Mouse (Mus musculus): ENCODE measurements at regions not wholly inside any gene's neighbourhood (a gene's known extent, or its start where the extent isn't known, plus 50 kb on each side); places are given as distances from the start of the nearest gene placed in this dataset.

DNA sequence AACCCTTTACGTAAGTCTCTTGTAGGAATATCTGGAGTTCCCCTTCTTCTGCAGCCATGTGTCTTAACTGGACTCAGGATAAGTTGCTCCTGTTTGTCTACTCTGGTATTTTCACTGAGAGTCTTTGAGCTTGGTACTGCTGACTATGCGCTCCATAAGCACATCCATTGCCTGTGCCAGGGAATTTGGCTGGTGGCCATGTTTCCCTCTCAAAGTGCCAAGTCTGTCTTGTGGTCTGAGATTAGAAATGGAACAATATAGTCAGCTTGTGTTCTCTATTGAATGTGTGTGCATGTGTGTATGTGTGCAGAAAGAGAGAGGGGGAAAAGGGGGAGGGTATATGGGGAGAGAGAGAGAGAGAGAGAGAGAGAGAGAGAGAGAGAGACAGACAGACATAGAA, 263.7 kb downstream of the Olfm4 start:
- DNase-seq, result peak; percentile 87

DNA sequence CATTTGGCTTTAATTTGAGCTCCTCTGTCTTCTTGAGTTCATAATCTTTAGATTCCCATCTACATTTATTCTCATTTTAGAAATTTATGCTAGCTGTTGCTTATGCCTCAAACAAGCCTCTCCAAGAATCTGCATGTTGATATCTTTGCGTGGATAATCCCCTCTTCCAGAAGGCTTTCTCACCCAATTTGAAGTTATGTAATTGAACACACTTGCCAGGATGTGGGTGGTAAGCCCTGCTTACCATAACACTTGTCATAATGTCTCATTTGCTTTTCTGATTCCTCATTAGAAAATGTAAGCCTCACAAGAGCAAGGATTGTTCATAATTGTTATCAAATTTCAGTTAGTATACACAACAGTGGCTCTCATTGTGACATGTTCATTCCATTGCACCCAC, 266.0 kb downstream of the Olfm4 start:
- no peak for DNase-seq

- no peak for DNase-seq
Measured at GRCm38 (mm10) chr14:80257086-80257485, 273.2 kb downstream of the Olfm4 start.

DNA sequence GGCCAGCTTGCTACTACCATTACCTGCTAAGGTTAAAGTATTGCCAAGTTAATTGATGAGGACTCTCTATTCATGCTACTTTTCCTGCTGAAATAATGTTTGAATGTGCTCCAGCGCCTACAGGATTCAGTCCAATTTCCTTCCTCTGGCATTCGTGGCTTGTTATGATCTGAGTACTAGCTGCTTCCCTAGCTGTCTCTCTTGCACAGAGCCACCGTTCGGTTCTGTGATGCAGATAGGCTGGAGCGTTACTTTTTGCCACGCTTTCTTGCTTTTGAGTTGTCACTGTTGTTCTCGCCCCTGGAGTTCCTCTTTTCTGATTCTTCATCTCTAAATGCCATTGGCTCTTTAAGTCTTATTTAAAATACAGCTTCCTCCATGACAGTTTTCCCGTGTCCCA, 279.3 kb downstream of the Olfm4 start:
- DNase-seq, result no peak

- DNase-seq, result no peak
Measured at GRCm38 (mm10) chr14:80265081-80265480, 281.2 kb downstream of the Olfm4 start.

DNA sequence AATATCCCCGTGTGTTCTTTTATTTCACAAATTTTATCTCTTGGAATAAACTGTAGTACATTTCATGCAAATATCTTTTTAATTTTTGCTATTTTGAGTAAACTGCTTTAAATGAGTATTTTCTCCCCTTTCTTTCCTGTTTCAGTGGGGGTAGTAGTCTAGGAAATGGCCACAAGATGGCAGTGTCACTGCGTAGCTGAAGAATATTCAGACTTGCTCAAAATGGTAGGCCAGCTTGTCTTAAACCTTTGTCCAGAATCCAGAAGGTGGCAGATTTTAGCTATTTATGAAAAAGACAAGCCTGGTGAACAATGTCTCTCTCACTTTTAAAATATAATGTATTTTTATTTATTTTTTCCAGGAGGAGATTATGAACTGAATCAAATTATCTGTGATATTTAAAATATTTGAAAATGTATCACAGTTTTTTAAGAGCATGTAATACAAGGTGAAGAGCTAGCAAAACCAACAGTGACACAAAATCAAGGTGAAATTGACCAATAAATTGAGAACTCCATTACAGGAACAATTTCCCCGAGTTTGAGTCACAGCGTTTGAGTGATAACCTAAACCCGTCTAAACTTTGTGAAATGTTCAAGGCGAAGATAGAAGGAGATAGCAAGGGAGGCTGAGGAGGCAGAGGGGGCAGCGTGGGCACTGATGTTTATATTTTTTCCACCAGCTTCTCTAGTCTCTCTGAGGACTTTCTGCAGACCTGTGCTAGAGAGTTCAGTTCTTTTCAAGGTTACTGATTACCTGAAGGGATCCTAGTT, 285.5 kb downstream of the Olfm4 start:
- peak; percentile 80 for DNase-seq

- DNase-seq, result no peak
Measured at GRCm38 (mm10) chr14:80270063-80270462, 286.2 kb downstream of the Olfm4 start.

DNA sequence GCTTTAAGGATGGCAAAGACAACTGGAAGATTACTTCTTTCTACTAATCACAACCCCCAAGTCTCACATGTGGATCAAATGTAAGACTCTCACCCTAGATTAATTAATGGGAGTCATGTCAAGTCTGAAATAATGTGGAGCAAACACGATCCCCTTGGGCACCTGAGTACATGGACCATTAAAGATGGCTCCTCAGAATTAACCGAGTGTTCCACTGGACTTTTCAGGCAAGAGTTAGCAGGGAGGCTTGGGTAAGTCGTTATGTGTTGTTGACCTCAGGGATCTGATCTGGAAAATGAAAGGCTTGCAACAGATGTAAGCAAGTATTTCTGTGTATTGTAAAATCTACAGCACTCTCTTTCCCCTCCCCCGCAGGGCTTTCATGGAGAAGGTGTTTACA, 296.3 kb downstream of the Olfm4 start:
- no peak for DNase-seq

- DNase-seq, result no peak
Measured at GRCm38 (mm10) chr14:80283726-80284125, 299.8 kb downstream of the Olfm4 start.

DNA sequence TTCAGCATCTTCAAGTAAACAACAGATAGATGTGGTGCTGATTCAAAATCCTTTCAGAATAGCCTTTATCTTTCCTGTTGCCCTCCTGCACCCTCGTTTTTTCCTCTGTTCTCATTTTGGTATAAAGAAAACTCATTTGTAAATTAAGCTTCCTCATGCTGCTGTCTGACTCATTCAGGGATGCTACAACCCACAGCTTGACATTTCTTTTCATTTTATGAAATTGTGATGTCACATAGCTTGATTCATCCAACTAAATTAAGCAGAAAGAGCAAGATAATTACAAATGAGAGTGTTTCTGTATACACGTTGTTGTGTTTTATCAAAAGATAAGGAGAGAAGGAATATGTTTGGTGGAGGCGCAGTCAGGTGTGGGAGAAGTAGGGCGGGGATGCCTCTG, 307.5 kb downstream of the Olfm4 start:
- DNase-seq, result no peak

- DNase-seq, result no peak
Measured at GRCm38 (mm10) chr14:80293378-80293777, 309.5 kb downstream of the Olfm4 start.

- DNase-seq, result no peak
Measured at GRCm38 (mm10) chr14:80329651-80330050, 345.8 kb downstream of the Olfm4 start.

DNA sequence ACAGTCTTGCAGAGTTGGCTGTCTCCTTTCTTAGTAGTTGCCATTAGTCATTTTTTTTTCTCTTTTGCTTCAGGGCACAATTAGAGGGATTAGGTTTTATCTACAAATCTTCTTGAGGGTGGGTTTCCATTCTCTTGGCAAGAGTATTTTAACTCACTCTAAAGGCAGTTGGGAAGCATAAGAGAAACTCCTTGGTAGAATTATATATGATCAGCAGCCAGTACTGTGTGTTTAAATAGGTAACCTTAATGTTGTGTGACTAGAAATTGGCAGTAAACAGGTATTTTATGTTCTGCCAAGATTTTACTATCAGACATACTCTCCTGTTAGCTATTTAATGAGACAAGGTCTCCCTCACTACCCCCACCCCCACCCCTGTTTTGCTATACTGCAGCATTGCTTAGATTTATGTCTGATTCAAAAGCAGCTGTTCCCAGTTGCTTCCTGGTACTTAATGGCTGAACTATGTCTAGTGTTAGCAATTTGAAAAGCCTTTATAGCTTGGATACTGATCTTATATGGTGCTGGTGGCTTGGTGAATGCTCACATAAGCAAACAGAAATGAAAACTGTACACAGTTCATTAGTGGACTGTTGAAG, 378.2 kb downstream of the Olfm4 start:
- DNase-seq, result no peak

GRCm38 (mm10) chr14:80369448-80370153, 385.7 kb downstream of the Olfm4 start:
- no peak for DNase-seq

GRCm38 (mm10) chr14:80374290-80374689, 390.4 kb downstream of the Olfm4 start:
- no peak for DNase-seq

GRCm38 (mm10) chr14:80377064-80377463, 393.2 kb downstream of the Olfm4 start:
- no peak for DNase-seq

- no peak for DNase-seq
Measured at GRCm38 (mm10) chr14:80391418-80391817, 407.5 kb downstream of the Olfm4 start.

DNA sequence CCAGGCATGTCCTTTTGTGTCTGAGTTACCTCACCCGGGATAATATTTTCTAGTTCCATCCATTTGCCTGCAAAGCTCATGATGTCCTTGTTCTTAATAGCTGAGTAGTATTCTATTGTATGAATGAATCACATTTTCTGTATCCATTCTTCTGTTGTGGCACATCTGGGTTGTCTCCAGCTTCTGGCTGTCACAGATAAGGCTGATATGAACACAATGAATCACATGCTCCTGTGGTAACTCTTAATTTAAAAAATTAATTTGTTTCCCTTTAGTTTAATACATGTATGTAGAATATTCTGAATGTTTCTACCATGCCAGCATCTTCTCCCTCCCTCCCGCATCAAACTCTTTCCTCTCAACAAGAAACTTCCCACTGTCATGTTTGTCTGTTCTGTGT, 424.4 kb downstream of the Olfm4 start:
- DNase-seq, result no peak

GRCm38 (mm10) chr14:80418810-80419325, 435.0 kb downstream of the Olfm4 start:
- DNase-seq, result no peak

- DNase-seq, result no peak
Measured at GRCm38 (mm10) chr14:80443820-80444219, 459.9 kb downstream of the Olfm4 start.

DNA sequence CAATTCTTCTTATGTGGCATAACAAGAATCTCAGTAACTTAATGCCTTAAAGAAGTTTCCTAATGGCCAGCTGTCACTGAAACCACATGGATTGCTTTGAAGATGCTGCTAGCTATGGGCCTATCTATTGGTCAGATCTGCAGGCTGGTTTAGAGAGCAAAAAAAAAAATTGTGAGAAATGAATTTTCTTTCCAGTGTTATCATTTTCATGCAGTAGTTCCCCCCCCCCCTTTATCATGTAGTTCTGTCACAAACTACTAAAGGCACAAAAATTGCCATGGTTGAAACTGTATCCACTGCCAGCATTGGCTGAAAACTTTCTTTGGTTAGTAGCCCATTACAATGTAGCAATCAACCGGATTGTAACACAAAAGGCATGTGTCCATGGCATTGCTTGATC, 487.6 kb downstream of the Olfm4 start:
- DNase-seq, result no peak

DNA sequence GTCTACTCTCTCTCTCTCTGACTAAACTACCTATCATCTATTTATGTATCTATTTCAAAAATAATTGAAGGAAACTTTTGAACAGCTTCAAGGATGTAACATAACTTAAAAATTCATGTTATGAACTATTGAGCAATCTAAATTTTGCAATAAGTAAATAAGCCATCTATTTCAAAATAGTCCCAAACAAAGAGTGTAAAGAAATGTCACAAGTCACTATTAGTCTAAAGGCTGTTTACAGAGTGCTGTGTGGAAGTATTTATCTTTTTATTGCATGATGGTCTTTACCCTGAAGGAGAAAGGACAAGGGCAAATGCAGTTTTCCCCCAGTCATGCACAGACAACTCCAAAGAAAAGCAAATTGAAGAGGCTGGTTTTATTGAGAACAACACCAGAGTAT, 496.0 kb downstream of the Olfm4 start:
- no peak for DNase-seq

DNA sequence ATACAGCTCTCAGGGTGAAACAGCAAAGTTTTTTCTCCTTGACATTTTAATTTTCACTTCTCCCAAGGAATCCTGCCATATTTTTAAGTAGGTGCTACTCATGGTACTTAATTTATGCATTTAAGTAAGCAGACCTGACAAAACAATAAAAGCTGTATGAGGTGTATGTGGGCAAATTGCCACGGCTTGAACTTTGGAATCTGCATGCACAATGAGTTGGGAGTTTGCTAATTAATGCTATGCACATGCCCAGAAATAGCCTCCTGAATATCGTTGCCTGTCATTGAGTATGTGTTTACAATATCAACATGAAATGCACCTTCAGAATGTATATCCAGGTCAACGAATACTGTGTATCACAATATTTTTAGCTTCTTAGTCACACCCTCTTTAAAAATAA, 498.9 kb downstream of the Olfm4 start:
- DNase-seq, result no peak

GRCm38 (mm10) chr14:80484256-80484655, 500.4 kb downstream of the Olfm4 start:
- DNase-seq, result no peak
